Mouse (Mus musculus) brain, embryonic 14.5 days (tissue): ENCODE data around the gene Gpbp1.

ENCODE experiments used
- CTCF ChIP-seq: fragments of 200-500 bp; IDR thresholded peaks from 2 replicates; pipeline ENCODE4 v1.5.1; 2012; ENCODE audit warnings: inconsistent platforms, mild to moderate bottlenecking, moderate library complexity, borderline replicate concordance; ENCODE audit not compliant: insufficient read depth, insufficient read length; ENCODE audit errors: extremely low read depth
- POLR2A ChIP-seq: fragments of 200-500 bp; IDR thresholded peaks from 2 replicates; pipeline ENCODE4 v1.6.1; 2012; ENCODE audit warnings: mild to moderate bottlenecking, inconsistent platforms, borderline replicate concordance; ENCODE audit not compliant: poor library complexity, insufficient read depth, insufficient read length, severe bottlenecking; ENCODE audit errors: extremely low read depth

DNA sequence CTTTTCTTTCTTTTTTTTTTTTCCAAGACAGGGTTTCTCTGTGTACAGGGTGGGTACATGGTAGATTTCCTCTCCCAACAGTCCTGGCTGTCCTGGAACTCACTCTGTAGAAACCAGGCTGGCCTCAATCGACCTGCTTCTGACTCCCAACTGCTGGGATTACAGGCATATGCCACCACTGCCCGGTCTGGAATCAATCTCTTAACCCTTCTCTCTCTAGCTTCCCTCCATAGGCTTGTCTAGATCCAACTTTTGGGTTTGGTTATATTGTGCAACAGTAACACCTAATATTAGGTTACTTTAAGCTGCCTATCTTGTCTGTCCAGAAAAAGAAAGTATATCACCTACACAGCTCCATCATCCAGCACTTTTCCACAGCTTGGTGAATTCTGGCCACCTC is 33.1 kb downstream of the Gpbp1 start:
- TF ChIP-seq CTCF (no peak), POLR2A (no peak)
